Mouse (Mus musculus) spleen, postnatal 10 days (tissue): Measurements from ENCODE around the gene Fh1.

Experiments
- DNase-seq, 2 experiments: peaks; one replicate each; pipeline ENCODE4 v3.0.0; 2021 to 2022; ENCODE audit warnings: low spot score in 2 of 2

Gene Fh1

GRCm38 (mm10) chr1:175625257-175625879 lies at the start of gene Fh1:
TSS of gene Fh1 (minus strand) at chr1:175625635.
- DNase-seq: peak; percentile 89 to 96

- DNase-seq: no peak
These were observed 49.7 kb upstream of the Fh1 start for GRCm38 (mm10) chr1:175675116-175675515.

- DNase-seq: no peak
These were observed 48.3 kb upstream of the Fh1 start for GRCm38 (mm10) chr1:175673563-175674325.

- no peak for DNase-seq
These were observed 46.2 kb upstream of the Fh1 start for GRCm38 (mm10) chr1:175671626-175672025.

GRCm38 (mm10) chr1:175670042-175670441 lies 44.6 kb upstream of the Fh1 start:
- no peak for DNase-seq

GRCm38 (mm10) chr1:175669456-175669855 lies 44.0 kb upstream of the Fh1 start:
- no peak for DNase-seq

GRCm38 (mm10) chr1:175668666-175669405 lies 43.4 kb upstream of the Fh1 start:
- DNase-seq: peak in 1 of 2 experiments; percentile 43

- DNase-seq: no peak
These were observed 34.5 kb upstream of the Fh1 start for GRCm38 (mm10) chr1:175659900-175660299.

- no peak for DNase-seq
These were observed 23.2 kb upstream of the Fh1 start for GRCm38 (mm10) chr1:175648615-175649014.

- no peak for DNase-seq
These were observed 21.5 kb upstream of the Fh1 start for GRCm38 (mm10) chr1:175646952-175647351.

GRCm38 (mm10) chr1:175643496-175644265 lies 18.2 kb upstream of the Fh1 start:
- DNase-seq: no peak

- no peak for DNase-seq
These were observed 15.2 kb upstream of the Fh1 start for GRCm38 (mm10) chr1:175640435-175641150.

- no peak for DNase-seq
These were observed 13.6 kb upstream of the Fh1 start for GRCm38 (mm10) chr1:175639072-175639471.

GRCm38 (mm10) chr1:175637677-175638076 lies 12.2 kb upstream of the Fh1 start:
- no peak for DNase-seq

- DNase-seq: no peak
These were observed 7.0 kb upstream of the Fh1 start for GRCm38 (mm10) chr1:175632470-175632869.

- DNase-seq: no peak
These were observed 6.3 kb upstream of the Fh1 start for GRCm38 (mm10) chr1:175631721-175632221.

GRCm38 (mm10) chr1:175631080-175631479 lies 5.6 kb upstream of the Fh1 start:
- no peak for DNase-seq

- DNase-seq: no peak
These were observed 4.9 kb upstream of the Fh1 start for GRCm38 (mm10) chr1:175630345-175630744.

- no peak for DNase-seq
These were observed 3.8 kb upstream of the Fh1 start for GRCm38 (mm10) chr1:175629248-175629647.

- DNase-seq: peak in 1 of 2 experiments; percentile 44
These were observed 706 bp upstream of the Fh1 start for GRCm38 (mm10) chr1:175625990-175626692.
